Mouse (Mus musculus) bone marrow macrophage, adult 2 months (primary cell): Measurements from ENCODE around the gene Coq9.

ENCODE experiments used
- CTCF ChIP-seq: IDR thresholded peaks from 2 replicates; pipeline ENCODE4 v1.5.1; 2012; ENCODE audit warnings: low read depth, mild to moderate bottlenecking, low read length, moderate library complexity
- POLR2A ChIP-seq: IDR thresholded peaks from 2 replicates; pipeline ENCODE4 v1.6.1; 2012; ENCODE audit warnings: mild to moderate bottlenecking, low read depth, low read length, borderline replicate concordance

DNA sequence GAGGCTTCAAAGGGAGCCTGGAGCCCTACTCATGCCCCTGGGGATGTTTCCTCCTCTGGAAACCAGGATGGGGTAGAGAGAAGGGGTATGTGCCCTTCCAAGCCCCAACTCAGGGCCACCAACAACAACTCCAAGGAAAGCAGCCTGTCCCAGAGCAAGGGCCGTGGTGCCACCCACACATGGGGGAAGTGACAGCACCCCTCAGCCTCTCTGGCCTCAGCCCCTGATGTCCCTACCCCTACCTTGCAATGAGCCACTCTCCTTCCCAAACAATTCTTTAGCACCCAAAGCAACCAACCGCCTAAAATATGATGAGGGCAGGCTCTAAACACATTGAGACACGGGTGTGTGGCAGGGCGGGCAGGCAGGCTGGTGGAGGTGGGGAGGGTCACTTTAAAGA, 31.9 kb downstream of the Coq9 start:
- TF ChIP-seq POLR2A (no peak), CTCF (no peak)
